Mouse (Mus musculus) myocyte (in vitro differentiated cells): Measurements from ENCODE around the gene Myo1e. TPM values are rescaled to one million over a fixed set of nuclear protein-coding genes. Genes with fewer than 3 reads are reported as not detected.

Source experiments
- H3K27me3 ChIP-seq: one replicate; pipeline ENCODE4 v1.6.1; 2011; ENCODE audit not compliant: control insufficient read depth, insufficient read depth, insufficient read length
- H3K36me3 ChIP-seq: one replicate; pipeline ENCODE4 v1.6.1; 2011; ENCODE audit not compliant: control insufficient read depth, insufficient read depth
- H3K4me2 ChIP-seq: one replicate; pipeline ENCODE4 v1.6.1; 2011; ENCODE audit warnings: low read depth, control low read depth
- H3K4me3 ChIP-seq: one replicate; pipeline ENCODE4 v1.5.1; 2011; ENCODE audit warnings: mild to moderate bottlenecking, control low read depth, moderate library complexity
- H3K79me2 ChIP-seq: one replicate; pipeline ENCODE4 v1.6.1; 2011; ENCODE audit not compliant: control insufficient read depth, insufficient read depth
- H3ac ChIP-seq: one replicate; pipeline ENCODE4 v1.6.1; 2011; ENCODE audit not compliant: control insufficient read depth, insufficient read length
- CEBPB ChIP-seq: IDR thresholded peaks from 2 replicates; pipeline ENCODE4 v1.6.1; 2011; ENCODE audit warnings: mild to moderate bottlenecking, moderate library complexity; ENCODE audit not compliant: poor library complexity, insufficient read depth, severe bottlenecking
- E2F4 ChIP-seq: IDR thresholded peaks from one replicate; pipeline ENCODE4 v1.6.1; 2011; ENCODE audit warnings: mild to moderate bottlenecking, control low read depth, moderate library complexity; ENCODE audit not compliant: insufficient read depth
- MAX ChIP-seq: IDR thresholded peaks from one replicate; pipeline ENCODE4 v1.6.1; 2011; ENCODE audit warnings: low read depth, mild to moderate bottlenecking, control low read depth
- MYOD1 ChIP-seq, 3 experiments: IDR thresholded peaks; one replicate each; pipeline ENCODE4 v1.6.1; 2011; ENCODE audit warnings: control low read depth in 2 of 3, low read depth in 2 of 3, mild to moderate bottlenecking in 2 of 3, moderate library complexity in 1 of 3; ENCODE audit not compliant: insufficient read length in 2 of 3, control insufficient read depth in 1 of 3
- MYOG ChIP-seq, 3 experiments: IDR thresholded peaks; one replicate each; pipeline ENCODE4 v1.6.1; 2011; ENCODE audit warnings: control low read depth in 2 of 3, low read depth in 2 of 3, mild to moderate bottlenecking in 2 of 3; ENCODE audit not compliant: insufficient read length in 2 of 3, control insufficient read depth in 1 of 3, insufficient read depth in 1 of 3
- POLR2A ChIP-seq: IDR thresholded peaks from one replicate; pipeline ENCODE4 v1.6.1; 2011; ENCODE audit warnings: low read depth, mild to moderate bottlenecking, control low read depth, moderate library complexity; ENCODE audit not compliant: insufficient read length
- POLR2AphosphoS2 ChIP-seq: IDR thresholded peaks from one replicate; pipeline ENCODE4 v1.6.1; 2011; ENCODE audit warnings: low read depth, control low read depth; ENCODE audit not compliant: insufficient read length
- REST ChIP-seq: IDR thresholded peaks from one replicate; pipeline ENCODE4 v1.6.1; 2011; ENCODE audit warnings: mild to moderate bottlenecking, control low read depth, moderate library complexity; ENCODE audit not compliant: insufficient read depth, insufficient read length
- SRF ChIP-seq: IDR thresholded peaks from one replicate; pipeline ENCODE4 v1.6.1; 2011; ENCODE audit warnings: low read depth; ENCODE audit not compliant: control insufficient read depth, insufficient read length
- TCF12 ChIP-seq: IDR thresholded peaks from one replicate; pipeline ENCODE4 v1.6.1; 2011; ENCODE audit warnings: mild to moderate bottlenecking, control low read depth; ENCODE audit not compliant: poor library complexity, insufficient read depth, severe bottlenecking
- TCF3 ChIP-seq: IDR thresholded peaks from one replicate; pipeline ENCODE4 v1.6.1; 2011; ENCODE audit warnings: low read depth, control low read depth; ENCODE audit not compliant: insufficient read length
- USF1 ChIP-seq: IDR thresholded peaks from one replicate; pipeline ENCODE4 v1.6.1; 2011; ENCODE audit warnings: low read depth, mild to moderate bottlenecking, control low read depth, moderate library complexity
- polyA plus RNA-seq: library from polyadenylated mRNA; unstranded; fragments of >200 nt; fragmentation: generic; extraction: Trizol; gene quantifications from one replicate; pipeline ENCODE4 v1.2.1, GENCODE M21; 2012; ENCODE audit warnings: missing spikeins

The Myo1e gene
- polyA plus RNA-seq, 1 experiment: 26.5 TPM

DNA sequence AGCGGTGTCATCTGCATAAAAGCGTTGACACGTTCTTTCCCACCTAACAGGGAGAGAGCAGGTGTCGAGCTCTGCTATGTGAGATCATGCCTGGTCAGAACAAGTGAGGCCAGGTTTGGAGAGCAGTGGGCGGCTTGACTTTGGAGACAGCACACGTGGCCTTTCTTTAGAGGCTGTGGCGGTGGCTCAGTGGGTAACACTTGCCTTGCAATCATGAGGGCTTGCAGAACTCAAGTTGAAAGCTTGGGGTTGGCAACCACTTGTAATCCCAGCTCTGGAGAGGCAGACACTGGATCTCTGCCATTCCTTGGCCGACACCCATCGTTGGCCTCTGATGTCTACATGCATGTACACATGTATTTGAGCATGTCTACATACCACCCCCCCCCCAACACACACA is 64.5 kb downstream of the Myo1e start:
- Histone ChIP-seq H3ac (no peak overlapping the region), H3K4me3 (no peak overlapping the region), H3K79me2 (peaks cover 41% of the 10 kb centered on the region), H3K36me3 (no peaks in the 10 kb centered on the region), H3K4me2 (no peak overlapping the region), H3K27me3 (no peaks in the 10 kb centered on the region)
- TF ChIP-seq MYOG (IDR thresholded peaks at IDR 0.05; ENCODE audit: control insufficient read depth in 1 of 3, insufficient read depth in 1 of 3, insufficient read length in 2 of 3, low read depth in 2 of 3) (no peak), E2F4 (no peak), POLR2A (no peak), REST (no peak), TCF3 (no peak), SRF (no peak), MYOD1 (IDR thresholded peaks at IDR 0.05; ENCODE audit: control insufficient read depth in 1 of 3, insufficient read length in 2 of 3, low read depth in 2 of 3) (no peak), MAX (no peak), POLR2AphosphoS2 (no peak), TCF12 (no peak), USF1 (no peak), CEBPB (no peak)

DNA sequence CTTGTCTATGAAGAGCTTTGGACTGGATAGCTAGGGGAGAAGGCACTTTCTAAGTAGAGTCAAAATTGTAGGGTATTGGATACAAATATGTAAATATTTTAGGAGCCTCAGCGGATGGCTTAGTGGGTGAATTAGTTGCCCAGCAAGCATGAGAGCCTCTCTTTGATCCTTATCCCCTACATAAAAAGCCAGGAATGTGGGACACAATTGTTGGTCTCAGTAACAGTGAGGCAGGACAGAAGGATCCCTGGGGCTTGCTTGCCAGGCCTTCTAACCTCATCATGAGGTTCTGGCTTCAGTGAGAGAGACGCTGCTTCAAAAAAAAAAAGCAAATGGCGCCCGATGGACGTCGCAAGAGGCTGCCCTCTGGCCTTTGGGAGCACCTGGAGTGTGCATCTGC is 66.9 kb downstream of the Myo1e start:
- no peaks in the 10 kb centered on the region for H3K36me3 ChIP-seq
- H3K4me3 ChIP-seq: no peak overlapping the region
- H3K79me2 ChIP-seq: peaks cover 36% of the 10 kb centered on the region
- H3K27me3 ChIP-seq: no peaks in the 10 kb centered on the region
- H3K4me2 ChIP-seq: no peak overlapping the region
- no peak overlapping the region for H3ac ChIP-seq
- TF ChIP-seq USF1 (no peak), TCF12 (no peak), POLR2AphosphoS2 (no peak), REST (no peak), SRF (no peak), E2F4 (no peak), TCF3 (no peak), MYOD1 (IDR thresholded peaks at IDR 0.05; ENCODE audit: control insufficient read depth in 1 of 3, insufficient read length in 2 of 3, low read depth in 2 of 3) (no peak), MYOG (IDR thresholded peaks at IDR 0.05; ENCODE audit: control insufficient read depth in 1 of 3, insufficient read depth in 1 of 3, insufficient read length in 2 of 3, low read depth in 2 of 3) (no peak), MAX (no peak), POLR2A (no peak), CEBPB (no peak)

DNA sequence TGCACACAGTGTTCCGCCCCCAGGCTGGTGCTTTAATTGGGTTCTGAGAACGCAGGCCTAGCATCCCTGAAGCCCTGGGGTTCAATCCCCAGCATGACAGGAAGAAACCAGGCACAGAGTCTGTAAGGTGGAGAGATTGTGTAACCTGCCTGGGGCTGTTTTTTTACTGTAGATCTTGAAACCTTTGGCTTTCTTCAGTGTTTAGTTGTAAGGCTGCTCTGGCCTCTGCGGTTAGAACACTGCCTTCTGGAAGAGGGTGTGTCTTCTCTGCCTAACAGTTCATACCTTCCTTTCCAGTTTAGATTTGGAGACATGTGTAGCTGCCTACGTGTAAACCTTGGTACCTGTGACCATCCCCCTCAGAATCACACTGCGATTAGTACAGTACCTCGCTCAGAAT is 67.3 kb downstream of the Myo1e start:
- TF ChIP-seq USF1: no peak
- TF ChIP-seq MAX: no peak
- TF ChIP-seq MYOD1 (IDR thresholded peaks at IDR 0.05; ENCODE audit: control insufficient read depth in 1 of 3, insufficient read length in 2 of 3, low read depth in 2 of 3): no peak
- TF ChIP-seq SRF: no peak
- no peak for TF ChIP-seq TCF3
- no peak for TF ChIP-seq POLR2A
- TF ChIP-seq POLR2AphosphoS2: no peak
- no peak for TF ChIP-seq E2F4
- Histone ChIP-seq H3K27me3 (no peaks in the 10 kb centered on the region), H3K4me3 (no peak overlapping the region), H3K36me3 (no peaks in the 10 kb centered on the region), H3K4me2 (no peak overlapping the region), H3ac (no peak overlapping the region), H3K79me2 (peaks cover 33% of the 10 kb centered on the region)

- no peak overlapping the region for H3K4me3 ChIP-seq
- no peaks in the 10 kb centered on the region for H3K36me3 ChIP-seq
- H3ac ChIP-seq: no peak overlapping the region
- H3K4me2 ChIP-seq: no peak overlapping the region
- H3K27me3 ChIP-seq: no peaks in the 10 kb centered on the region
- peaks cover 33% of the 10 kb centered on the region for H3K79me2 ChIP-seq
- TF ChIP-seq TCF3 (no peak), TCF12 (no peak), POLR2AphosphoS2 (no peak), MAX (no peak), POLR2A (no peak), E2F4 (no peak)
Observed at GRCm38 (mm10) chr9:70274887-70275555, 67.9 kb downstream of the Myo1e start.

DNA sequence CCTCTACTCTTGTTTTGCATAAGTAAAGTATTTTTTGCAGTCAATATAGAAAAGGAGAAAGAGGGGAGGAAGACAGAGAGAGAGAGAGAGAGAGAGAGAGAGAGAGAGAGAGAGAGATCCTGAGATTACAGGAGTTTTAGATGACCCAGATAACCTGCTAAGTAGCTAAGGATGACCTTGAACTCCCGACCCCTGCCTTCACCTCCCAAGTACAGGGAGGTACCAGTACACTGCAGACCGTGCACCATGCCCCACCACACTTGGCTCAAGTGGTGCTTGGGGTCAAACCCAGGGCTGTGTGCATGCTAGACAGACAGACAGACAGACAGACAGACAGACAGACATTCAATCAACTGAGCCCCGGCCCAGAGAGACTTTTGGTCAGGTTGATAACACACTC is 69.9 kb downstream of the Myo1e start:
- Histone ChIP-seq H3K4me2 (no peak overlapping the region), H3K4me3 (no peak overlapping the region), H3K36me3 (no peaks in the 10 kb centered on the region)

More for the DNA sequence above, 69.9 kb downstream of the Myo1e start:
- no peaks in the 10 kb centered on the region for H3K27me3 ChIP-seq
- H3K79me2 ChIP-seq: peaks cover 37% of the 10 kb centered on the region
- no peak for TF ChIP-seq POLR2A
- no peak for TF ChIP-seq TCF12
- TF ChIP-seq MYOD1 (IDR thresholded peaks at IDR 0.05; ENCODE audit: control insufficient read depth in 1 of 3, insufficient read length in 2 of 3, low read depth in 2 of 3): no peak
- TF ChIP-seq E2F4: no peak
- no peak for TF ChIP-seq CEBPB
- no peak for TF ChIP-seq POLR2AphosphoS2
- TF ChIP-seq REST: no peak
- TF ChIP-seq TCF3: no peak
- no peak for TF ChIP-seq SRF
- TF ChIP-seq MYOG (IDR thresholded peaks at IDR 0.05; ENCODE audit: control insufficient read depth in 1 of 3, insufficient read depth in 1 of 3, insufficient read length in 2 of 3, low read depth in 2 of 3): no peak
- no peak for TF ChIP-seq MAX
- TF ChIP-seq USF1: no peak
- no peak overlapping the region for H3ac ChIP-seq
